Mouse (Mus musculus): Measurements from ENCODE around the gene Gstz1.
"Not testable (repeated sequence)": the region's sequence is repeated elsewhere in the genome, so short reads cannot be mapped to it uniquely, and the experiment has no call there.

Gstz1 gene

DNA sequence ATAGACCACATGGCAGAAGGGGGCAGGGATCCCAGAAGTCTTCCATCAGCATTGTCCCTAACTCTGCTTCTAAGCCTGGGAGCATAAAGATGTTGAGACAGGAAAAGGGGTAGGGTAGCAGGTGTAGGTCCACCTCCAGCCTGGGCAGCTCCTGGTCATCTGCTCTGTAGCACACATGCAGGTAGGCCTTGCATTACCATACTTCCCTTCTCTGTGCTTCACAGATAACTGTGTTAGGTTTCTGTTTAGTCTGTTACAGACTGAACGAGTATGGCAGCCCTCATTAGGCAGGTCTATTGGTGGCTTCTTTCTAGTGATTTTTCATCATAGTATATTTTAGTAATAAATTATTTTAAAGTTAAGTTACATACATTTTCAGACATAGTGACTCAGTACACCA lies 13.3 kb downstream of the Gstz1 start:
- DNase-seq: no peak

- DNase-seq: no peak
Observed at GRCm38 (mm10) chr12:87160815-87161214, 13.8 kb downstream of the Gstz1 start.

GRCm38 (mm10) chr12:87175194-87175946 lies 28.4 kb downstream of the Gstz1 start:
- DNase-seq: no peak

GRCm38 (mm10) chr12:87177631-87178030 lies 30.7 kb downstream of the Gstz1 start:
- no peak for DNase-seq

GRCm38 (mm10) chr12:87193008-87193407 lies 46.0 kb downstream of the Gstz1 start:
- DNase-seq: no peak

GRCm38 (mm10) chr12:87195069-87195468 lies 48.1 kb downstream of the Gstz1 start:
- DNase-seq: no peak

DNA sequence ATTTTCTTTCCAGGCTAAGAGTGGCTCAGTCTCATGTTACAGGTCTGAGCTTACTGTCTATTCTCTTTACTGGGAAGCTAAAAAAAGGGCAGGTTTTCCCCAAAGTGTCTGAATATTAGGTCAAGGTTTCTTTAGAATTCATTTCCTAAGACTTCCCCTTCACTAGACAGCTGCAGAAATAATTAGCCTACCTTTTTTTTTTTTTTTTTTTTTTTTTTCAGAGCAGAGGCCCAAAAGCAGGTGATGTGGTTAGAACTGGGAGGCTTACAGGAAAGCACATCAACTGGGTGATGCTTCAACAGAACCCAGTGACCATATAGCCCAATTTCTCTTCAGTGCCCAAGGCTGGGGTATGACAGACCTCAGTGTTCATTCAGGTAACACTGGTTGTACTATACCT lies 49.3 kb downstream of the Gstz1 start:
- DNase-seq: no peak

- no peak for DNase-seq
Observed at GRCm38 (mm10) chr12:87198792-87199191, 51.8 kb downstream of the Gstz1 start.

DNA sequence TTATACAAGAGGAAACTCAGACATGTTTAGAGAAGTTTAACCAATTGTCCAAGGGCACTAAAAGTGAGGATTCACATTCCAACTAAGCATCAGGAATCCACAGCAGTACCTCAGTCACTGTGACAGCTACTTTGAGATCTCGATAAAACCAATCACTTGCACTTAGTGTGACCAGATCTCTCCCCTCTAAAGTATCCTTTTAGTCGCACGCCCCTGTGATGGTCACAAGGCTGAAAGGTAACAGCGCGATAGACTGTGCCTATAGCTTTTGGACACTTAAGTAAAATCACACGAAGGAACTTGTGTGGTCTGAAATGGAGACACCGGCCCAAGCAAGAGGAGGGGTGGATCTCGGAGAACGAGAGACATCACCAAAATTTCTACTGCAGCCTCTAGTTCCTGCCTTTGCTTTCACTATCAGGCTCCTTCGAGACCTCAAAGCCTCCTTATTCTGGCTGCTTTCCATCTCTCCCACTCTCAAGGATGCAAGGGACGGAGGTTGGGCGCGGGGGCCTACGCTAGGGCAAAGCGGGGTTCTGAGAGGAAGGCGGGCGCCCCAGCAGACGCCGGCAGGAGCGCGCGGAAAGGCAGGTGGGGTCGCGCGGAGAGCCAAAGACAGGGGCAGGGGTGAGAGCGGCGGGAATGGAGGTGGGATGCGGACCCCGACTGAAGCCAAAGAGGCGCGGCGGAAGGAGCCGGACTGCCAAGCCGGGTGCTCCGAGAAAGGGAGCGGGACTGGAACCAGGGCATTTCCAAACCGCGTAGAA lies 52.4 kb downstream of the Gstz1 start, which contains the start of gene Samd15:
TSS of gene Samd15 (plus strand) at position 518 of the 767 bp plus-strand sequence.
- peak; percentile 53 to 59 for DNase-seq

DNA sequence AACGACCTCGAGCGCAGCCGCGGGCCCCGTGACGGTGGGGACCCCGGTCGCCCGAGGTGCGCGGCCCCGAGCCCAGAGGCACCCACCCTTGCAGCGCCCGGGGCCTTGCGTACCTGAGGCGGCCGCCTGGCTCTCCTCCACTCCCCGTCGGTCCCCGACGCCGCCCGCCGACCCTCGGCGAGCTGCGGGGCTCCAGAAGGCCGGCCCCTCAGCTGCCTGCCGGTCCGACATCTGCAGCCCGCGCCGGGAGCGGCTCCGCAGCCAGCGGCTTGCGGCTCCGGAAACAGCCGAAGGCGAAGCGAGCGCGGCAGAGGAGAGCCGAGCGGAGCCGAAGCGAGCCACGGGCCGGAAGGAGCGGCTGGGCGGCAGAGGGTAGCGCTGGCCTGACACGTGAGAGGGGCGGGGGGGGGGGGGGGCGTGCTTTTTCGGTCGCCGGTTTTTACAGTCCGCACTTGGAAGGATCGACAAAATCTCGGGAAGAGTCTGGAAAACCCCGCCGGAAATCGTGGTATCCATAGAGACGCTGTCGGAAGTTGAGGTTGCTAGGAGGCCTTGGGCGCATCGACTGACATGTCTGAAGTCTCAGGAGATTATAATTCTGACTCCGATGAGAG lies 53.1 kb downstream of the Gstz1 start, which contains the start of gene Tmed8:
TSS of gene Tmed8 (minus strand) at position 482 of the 614 bp plus-strand sequence.
- peak; percentile 81 to 89 for DNase-seq

- no peak for DNase-seq
Observed at GRCm38 (mm10) chr12:87201694-87202093, 54.7 kb downstream of the Gstz1 start.

GRCm38 (mm10) chr12:87205789-87206188 lies 58.8 kb downstream of the Gstz1 start:
- not testable (repeated sequence) for DNase-seq

DNA sequence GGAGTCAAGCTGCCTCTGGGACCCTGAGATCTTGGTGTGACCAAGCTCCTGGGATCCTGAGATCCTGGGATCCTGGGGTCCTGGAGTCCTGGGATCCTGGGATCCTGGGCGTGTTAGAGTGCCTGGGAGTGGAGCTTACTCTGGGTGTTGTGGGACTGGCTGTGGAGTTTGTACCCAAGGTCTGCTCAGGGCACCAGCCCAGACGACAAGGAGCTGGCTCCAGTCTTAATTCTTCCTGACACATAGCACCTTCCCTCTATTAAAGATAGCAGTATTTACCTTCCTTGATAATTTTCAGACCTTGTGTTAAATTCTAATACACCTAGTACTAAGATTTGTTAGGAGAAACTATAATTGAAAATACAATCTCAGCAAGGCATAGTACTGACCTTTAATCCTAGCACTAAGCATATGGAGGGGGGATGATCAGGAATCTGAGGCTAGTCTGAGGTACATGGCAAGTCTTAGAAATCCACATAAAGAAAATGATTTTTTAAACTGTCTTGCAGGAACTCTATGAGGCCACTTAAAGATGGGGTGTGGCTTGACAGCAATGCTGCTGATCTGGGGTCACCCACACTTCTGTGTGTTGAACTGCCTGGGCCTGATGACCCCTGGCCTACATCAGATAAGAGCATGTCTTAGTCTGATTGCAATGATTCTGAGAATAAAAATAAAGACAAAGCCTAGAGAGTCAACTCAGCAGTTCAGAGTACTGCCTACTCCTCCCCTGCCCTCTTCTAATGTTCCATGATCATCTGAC lies 66.1 kb downstream of the Gstz1 start:
- DNase-seq: no peak

Data from cerebellum, postnatal 25 days (tissue).